Comparison of ENCODE assay signal across 8 mouse cellular contexts in genomic region chr9:46119943-46120441, GRCm38 (mm10).
DNase-seq lines count a peak whose midpoint lies in the region; ATAC-seq and TF ChIP-seq lines count a peak whose summit lies in the region.

No protein-coding gene starts in this region.

- TF ChIP-seq CTCF in ES-Bruce4 (IDR thresholded peaks at IDR 0.05; ENCODE audit: low read depth, low read length) = no peak
- no peak for TF ChIP-seq CTCF in lung, embryonic 14.5 days (IDR thresholded peaks at IDR 0.05; ENCODE audit: low read depth)

- H3K4me3 ChIP-seq in ES-Bruce4 (ENCODE audit: low read depth, low read length) = no peak overlapping the region
- H3K4me3 ChIP-seq in forebrain, embryonic 14.5 days (ENCODE audit: low read depth, low read length) = no peak overlapping the region
- no peak overlapping the region for H3K4me3 ChIP-seq in lung, embryonic 14.5 days (ENCODE audit: low read depth, low read length)

- no peak for TF ChIP-seq POLR2A in ES-Bruce4 (IDR thresholded peaks at IDR 0.05; ENCODE audit: insufficient read depth, low read length)

- intact Hi-C loops in heart, postnatal 14 days (cut with DNase I) = loop anchor here (5.0 kb wide), 1 partner anchor 62 kb away; no protein-coding TSS in a partner anchor

- H3K27ac ChIP-seq in ES-Bruce4 (ENCODE audit: insufficient read depth, low read length) = no peak overlapping the region
- H3K27ac ChIP-seq in forebrain, embryonic 14.5 days (ENCODE audit: low read depth, low read length) = peak overlapping the region; percentile 10; the same call in 1 of the 2 replicates
- H3K27ac ChIP-seq in lung, embryonic 14.5 days (ENCODE audit: low read depth) = peak overlapping the region; percentile 81

- no peaks in the 10 kb centered on the region for H3K36me3 ChIP-seq in ES-Bruce4 (ENCODE audit: control insufficient read depth, insufficient read depth, low read length, poor library complexity, severe bottlenecking)
- H3K36me3 ChIP-seq in forebrain, embryonic 14.5 days (ENCODE audit: control insufficient read depth, insufficient read depth, low read length) = 0 out of 2 replicates have a peak, but pooled peaks cover 6% of the 10 kb centered on the region
- H3K36me3 ChIP-seq in lung, embryonic 14.5 days (ENCODE audit: insufficient read depth) = 0 out of 2 replicates have a peak, but pooled peaks cover 2% of the 10 kb centered on the region

- no peak overlapping the region for H3K4me2 ChIP-seq in forebrain, embryonic 14.5 days (ENCODE audit: low read length)
- H3K4me2 ChIP-seq in lung, embryonic 14.5 days = peak overlapping the region; percentile 1; the same call in 1 of the 2 replicates

- H3K27me3 ChIP-seq in ES-Bruce4 (ENCODE audit: control insufficient read depth, insufficient read depth, low read length, poor library complexity, severe bottlenecking) = no peaks in the 10 kb centered on the region
- H3K27me3 ChIP-seq in forebrain, embryonic 14.5 days (replicated peaks; ENCODE audit: control insufficient read depth, insufficient read depth, low read length) = no peaks in the 10 kb centered on the region
- H3K27me3 ChIP-seq in lung, embryonic 14.5 days (ENCODE audit: insufficient read depth, low read length) = no peaks in the 10 kb centered on the region

- 0% methylated on average over 6 of the region's 6 CpGs for WGBS in forebrain, embryonic 14.5 days
- WGBS in lung, embryonic 14.5 days = 4% methylated on average over 6 of the region's 6 CpGs

- no peak overlapping the region for H3K9ac ChIP-seq in ES-Bruce4 (ENCODE audit: low read depth, poor library complexity, severe bottlenecking)
- H3K9ac ChIP-seq in forebrain, embryonic 14.5 days (ENCODE audit: low read length) = no peak overlapping the region
- H3K9ac ChIP-seq in lung, embryonic 14.5 days = no peak overlapping the region

- peaks cover 2% of the 10 kb centered on the region for H3K4me1 ChIP-seq in ES-Bruce4 (ENCODE audit: control insufficient read depth, insufficient read depth, low read length)
- H3K4me1 ChIP-seq in forebrain, embryonic 14.5 days (ENCODE audit: control insufficient read depth, insufficient read depth, low read length) = peaks cover 10% of the 10 kb centered on the region
- peaks cover 16% of the 10 kb centered on the region for H3K4me1 ChIP-seq in lung, embryonic 14.5 days (ENCODE audit: insufficient read depth)

- peak; percentile 51; the same call in 1 of the 2 replicates for TF ChIP-seq EP300 in ES-Bruce4 (IDR thresholded peaks at IDR 0.05; ENCODE audit: insufficient read depth, low read depth, low read length)

- no peaks in the 10 kb centered on the region for H3K9me3 ChIP-seq in ES-Bruce4 (replicated peaks; ENCODE audit: control insufficient read depth, insufficient read depth, low read length, poor library complexity, severe bottlenecking)
- H3K9me3 ChIP-seq in forebrain, embryonic 14.5 days (replicated peaks; ENCODE audit: control insufficient read depth, low read length) = no peaks in the 10 kb centered on the region
- no peaks in the 10 kb centered on the region for H3K9me3 ChIP-seq in lung, embryonic 14.5 days (ENCODE audit: low read depth, low read length)

- DNase-seq in brain, embryonic 18.5 days (ENCODE audit: low read depth, low spot score) = peak; percentile 32
- peak; percentile 86 for DNase-seq in forebrain, embryonic 14.5 days (ENCODE audit: low spot score)
- peak; percentile 81 to 85 for DNase-seq in heart, postnatal 14 days
- DNase-seq in kidney, postnatal 4 days = peak; percentile 88 to 92
- DNase-seq in lung, embryonic 14.5 days = peak; percentile 94
- peak; percentile 55 for DNase-seq in thymus, postnatal 4 days

- peak; percentile 93 for ATAC-seq in forebrain, embryonic 14.5 days
- peak; percentile 98 for ATAC-seq in lung, embryonic 14.5 days (ENCODE audit: insufficient read depth)
- ATAC-seq in neutrophil, adult 5-6 weeks (ENCODE audit: extremely low read depth, insufficient number of reproducible peaks, low FRiP score, poor library complexity, severe bottlenecking) = peak; percentile 54; the same call in 1 of the 2 replicates

Comparison
In these comparisons a context has a peak if more than half of its experiments do, and no peak if none do; other contexts are left out.
1. DNase-seq: peak in every context shown above with its lines; median percentile 94 in lung, embryonic 14.5 days; 90 in kidney, postnatal 4 days; 86 in forebrain, embryonic 14.5 days; 83 in heart, postnatal 14 days; 55 in thymus, postnatal 4 days; 32 in brain, embryonic 18.5 days.